Mouse (Mus musculus): ENCODE data around the gene Slc16a13.

- TF ChIP-seq CTCF (IDR thresholded peaks at IDR 0.05; ENCODE audit: borderline replicate concordance, insufficient read depth, low read length) (no peak), POLR2A (IDR thresholded peaks at IDR 0.05; ENCODE audit: low read depth, low read length) (no peak)
Observed at GRCm38 (mm10) chr11:70210681-70211080, 10.2 kb downstream of the Slc16a13 start.

Data from embryonic fibroblast, embryonic 13.5 days (primary cell).